Mouse (Mus musculus) heart, postnatal 0 days (tissue): ENCODE data around the gene Reep1. TPM values are rescaled to one million over a fixed set of nuclear protein-coding genes. Genes with fewer than 3 reads are reported as not detected.

Experiments
- ATAC-seq: fragments of 200-750 bp; cut with Nextera tagmentation; 2 replicates; pipeline ENCODE4 v1.8.0; 2017; ENCODE audit warnings: low read depth, moderate number of reproducible peaks, moderate library complexity; ENCODE audit not compliant: insufficient read depth
- DNase-seq: peaks from one replicate; pipeline ENCODE4 v3.0.0-alpha.2; 2016; ENCODE audit warnings: low spot score
- H3K27ac ChIP-seq: fragments of 300-500 bp; sonication (generic); 2 replicates; pipeline ENCODE4 v1.5.1; 2014; ENCODE audit warnings: low read depth, mild to moderate bottlenecking
- H3K27me3 ChIP-seq: fragments of 300-500 bp; sonication (generic); 2 replicates; pipeline ENCODE4 v1.6.1; 2014; ENCODE audit warnings: low read length, mixed read lengths; ENCODE audit not compliant: control insufficient read depth, insufficient read depth
- H3K36me3 ChIP-seq: fragments of 300-500 bp; sonication (generic); replicated peaks from 2 replicates; pipeline ENCODE4 v1.6.1; 2014; ENCODE audit warnings: low read length, mixed read lengths; ENCODE audit not compliant: control insufficient read depth, insufficient read depth
- H3K4me1 ChIP-seq: fragments of 300-500 bp; sonication (generic); 2 replicates; pipeline ENCODE4 v1.6.1; 2014; ENCODE audit warnings: antibody characterized with exemption; ENCODE audit not compliant: control insufficient read depth, insufficient read depth
- H3K4me2 ChIP-seq: fragments of 300-500 bp; sonication (generic); 2 replicates; pipeline ENCODE4 v1.6.1; 2014; ENCODE audit warnings: low read depth, mild to moderate bottlenecking, low read length, moderate library complexity
- H3K4me3 ChIP-seq: fragments of 300-500 bp; sonication (generic); 2 replicates; pipeline ENCODE4 v1.5.1; 2014; ENCODE audit warnings: low read depth, low read length
- H3K9ac ChIP-seq: fragments of 300-500 bp; sonication (generic); replicated peaks from 2 replicates; pipeline ENCODE4 v1.6.1; 2014; ENCODE audit warnings: low read depth, low read length, mixed read lengths
- H3K9me3 ChIP-seq: fragments of 300-500 bp; sonication (generic); replicated peaks from 2 replicates; pipeline ENCODE4 v1.6.1; 2016; ENCODE audit warnings: low read length; ENCODE audit not compliant: control insufficient read depth
- CTCF ChIP-seq: IDR thresholded peaks from 2 replicates; pipeline ENCODE4 v1.5.1; 2016; ENCODE audit warnings: antibody characterized with exemption, control low read depth, low read depth
- EP300 ChIP-seq: IDR thresholded peaks from 2 replicates; pipeline ENCODE4 v1.6.1; 2016; ENCODE audit warnings: antibody characterized with exemption, low read depth
- WGBS: fragments of 180-500 bp; shearing (Covaris S2); extraction: QIAGEN DNeasy Blood & Tissue Kit; methylation state at CpG from one replicate; pipeline ENCODE4 v1.1.7; 2014; 5-methylcytosine and 5-hydroxymethylcytosine counted together
- polyA plus RNA-seq: library from polyadenylated mRNA; unstranded; fragments of >200 nt; fragmentation: Nextera tagmentation; extraction: Ambion mirVana; gene quantifications from 2 replicates; pipeline ENCODE4 v1.2.1, GENCODE M21; 2015
- total RNA-seq: library from RNA; depleted of rRNA; stranded (reverse); fragments of >200 nt; gene quantifications from 2 replicates; pipeline ENCODE4 v1.2.3, GENCODE M21; 2014; ENCODE audit warnings: low replicate concordance

Gene Reep1
- total and polyA plus RNA-seq, 2 experiments from 2014 or later, result 11.4 to 32.1 TPM

DNA sequence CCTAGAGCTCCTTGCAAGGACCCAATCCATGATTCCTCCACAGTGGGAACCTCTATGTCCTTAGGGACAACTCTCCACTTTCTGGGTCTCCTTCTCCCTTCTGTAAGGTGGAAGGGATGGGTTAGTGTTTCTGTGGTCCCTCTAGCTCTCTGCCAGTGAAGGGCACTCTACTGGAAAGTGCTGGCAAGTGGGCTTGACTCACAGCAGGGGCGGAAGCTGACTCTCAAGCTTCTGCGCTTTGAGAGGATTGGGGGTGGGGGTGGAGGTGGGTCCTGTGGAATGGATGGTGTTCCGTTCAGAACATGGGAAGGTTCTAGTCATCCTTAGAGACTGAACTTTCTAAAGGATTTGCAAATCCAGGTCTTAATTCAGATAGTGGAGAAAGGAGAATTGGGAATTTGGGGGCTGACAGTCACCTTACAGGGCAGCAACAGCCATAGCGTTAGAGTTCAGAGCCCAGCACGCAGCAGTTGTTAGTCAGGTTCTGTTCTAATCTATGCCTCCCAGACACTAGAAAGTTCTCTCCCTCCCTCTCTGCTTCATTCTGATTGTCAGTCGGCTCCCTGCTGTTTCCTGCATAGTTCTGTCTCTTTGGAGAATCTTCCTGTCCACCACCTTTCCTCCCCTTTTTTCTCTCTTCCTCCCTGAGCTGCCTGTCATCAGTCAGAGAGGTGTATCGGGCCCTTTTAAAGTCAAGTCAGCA lies 93.8 kb downstream of the Reep1 start:
- no peak overlapping the region for H3K27ac ChIP-seq
- H3K9ac ChIP-seq, result no peak overlapping the region
- no peaks in the 10 kb centered on the region for H3K9me3 ChIP-seq
- no peaks in the 10 kb centered on the region for H3K27me3 ChIP-seq
- WGBS, result 53% methylated on average over 7 of the region's 7 CpGs
- TF ChIP-seq EP300, result no peak
- no peak for TF ChIP-seq CTCF
- ATAC-seq (no peak), DNase-seq (no peak)
- peaks cover 21% of the 10 kb centered on the region for H3K4me1 ChIP-seq
- no peaks in the 10 kb centered on the region for H3K36me3 ChIP-seq
- no peak overlapping the region for H3K4me2 ChIP-seq
- no peak overlapping the region for H3K4me3 ChIP-seq

DNA sequence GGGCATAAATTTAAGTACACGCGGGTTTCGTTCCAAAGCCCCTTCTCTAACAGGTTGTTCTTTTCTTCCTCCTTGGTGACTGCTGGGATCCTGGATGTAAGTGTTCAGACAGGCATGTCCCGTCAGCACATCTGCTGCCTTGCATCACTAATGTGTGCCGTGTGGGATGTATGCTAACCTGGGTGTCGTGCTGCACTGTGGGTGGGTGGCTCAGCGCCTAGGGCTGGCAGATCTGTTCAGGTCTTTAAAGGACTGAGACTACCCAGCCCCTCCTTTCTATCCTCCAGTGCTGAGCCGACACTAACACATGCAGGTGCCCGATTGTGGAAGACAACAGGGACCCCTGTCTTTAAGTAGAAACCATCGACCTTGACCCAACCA lies 94.3 kb downstream of the Reep1 start:
- no peak overlapping the region for H3K9ac ChIP-seq
- ATAC-seq (no peak), DNase-seq (no peak)
- 62% methylated on average over 10 of the region's 10 CpGs for WGBS
- no peak overlapping the region for H3K27ac ChIP-seq
- no peaks in the 10 kb centered on the region for H3K27me3 ChIP-seq
- H3K9me3 ChIP-seq, result no peaks in the 10 kb centered on the region
- no peaks in the 10 kb centered on the region for H3K36me3 ChIP-seq
- H3K4me2 ChIP-seq, result no peak overlapping the region
- H3K4me3 ChIP-seq, result no peak overlapping the region
- no peak for TF ChIP-seq EP300
- H3K4me1 ChIP-seq, result peaks cover 21% of the 10 kb centered on the region

DNA sequence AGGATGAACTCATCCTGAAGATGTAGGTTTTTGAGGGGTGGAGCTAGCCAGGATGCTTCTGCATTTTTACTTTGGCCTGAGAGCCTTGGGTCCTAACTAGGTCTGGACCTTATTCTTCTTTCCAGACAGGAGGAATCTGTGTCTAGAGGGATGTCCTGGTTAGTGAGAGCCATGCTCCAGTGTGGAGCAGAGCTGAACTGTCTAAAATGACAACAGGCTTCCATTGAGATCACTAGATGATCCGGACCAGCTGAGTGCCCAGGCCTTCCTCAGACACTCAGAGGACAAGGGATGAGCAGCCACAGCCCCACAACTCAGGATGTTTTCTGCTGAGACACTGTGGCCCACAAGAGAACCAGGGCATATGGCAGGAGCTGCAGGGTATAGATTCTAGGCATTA lies 96.2 kb downstream of the Reep1 start:
- H3K27ac ChIP-seq, result peak overlapping the region; percentile 66
- peaks cover 21% of the 10 kb centered on the region for H3K4me1 ChIP-seq
- no peak for TF ChIP-seq CTCF
- TF ChIP-seq EP300, result no peak
- DNase-seq, result no peak
- no peaks in the 10 kb centered on the region for H3K27me3 ChIP-seq
- no peaks in the 10 kb centered on the region for H3K9me3 ChIP-seq
- ATAC-seq, result no peak
- H3K4me3 ChIP-seq, result no peak overlapping the region
- 74% methylated on average over 1 of the region's 1 CpGs for WGBS
- 0 out of 2 replicates have a peak overlapping the region, but pooled peaks have one; percentile 12 for H3K9ac ChIP-seq
- H3K36me3 ChIP-seq, result no peaks in the 10 kb centered on the region; the same call in 1 of the 2 replicates
- H3K4me2 ChIP-seq, result no peak overlapping the region

DNA sequence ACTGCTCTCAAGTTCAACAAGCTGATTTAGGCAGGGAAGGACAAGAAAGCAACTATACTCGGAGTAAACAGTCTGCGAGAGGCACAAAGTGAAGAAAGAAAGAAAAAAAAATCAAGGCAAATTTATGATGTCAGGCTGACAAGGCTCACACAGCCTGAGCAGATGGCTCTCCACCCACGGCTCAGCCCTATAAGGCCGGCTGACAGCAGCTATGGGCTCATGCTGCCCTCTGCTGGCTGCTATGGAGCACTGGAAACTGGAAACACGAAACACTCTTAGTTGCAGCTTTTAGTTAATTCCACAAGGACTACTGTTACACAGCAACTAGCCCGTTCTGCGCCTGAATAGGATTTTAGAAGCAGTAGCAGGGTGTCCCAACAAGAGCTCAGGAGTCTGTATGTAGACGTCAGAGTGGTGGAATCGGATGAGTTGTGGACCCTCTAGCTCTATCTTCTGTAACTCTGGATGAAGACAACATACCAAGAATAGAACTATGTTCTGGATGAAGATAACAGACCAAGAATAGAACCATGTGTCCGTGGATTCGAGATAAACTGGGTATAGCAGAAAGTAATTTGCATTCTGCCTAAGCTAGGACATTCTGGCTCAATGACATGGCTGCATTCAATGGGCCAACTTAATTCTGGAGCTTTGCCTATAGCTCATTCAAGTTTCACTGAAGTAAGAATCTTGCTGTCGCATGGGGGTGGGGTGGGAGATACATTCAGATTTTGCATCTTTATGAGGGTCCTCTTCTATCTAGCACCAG lies 96.9 kb downstream of the Reep1 start:
- 7% methylated on average over 12 of the region's 12 CpGs for WGBS
- Histone ChIP-seq H3K27ac (peak overlapping the region; percentile 82), H3K4me1 (peaks cover 21% of the 10 kb centered on the region), H3K27me3 (no peaks in the 10 kb centered on the region), H3K9me3 (no peaks in the 10 kb centered on the region), H3K9ac (0 out of 2 replicates have a peak overlapping the region, but pooled peaks have one; percentile 12), H3K36me3 (peaks cover 2% of the 10 kb centered on the region; the same call in 1 of the 2 replicates), H3K4me2 (peak overlapping the region; percentile 44), H3K4me3 (peak overlapping the region; percentile 13; the same call in 1 of the 2 replicates)
- TF ChIP-seq EP300, result no peak
- peak; percentile 95 for TF ChIP-seq CTCF
- ATAC-seq (peak; percentile 91), DNase-seq (peak; percentile 88)

DNA sequence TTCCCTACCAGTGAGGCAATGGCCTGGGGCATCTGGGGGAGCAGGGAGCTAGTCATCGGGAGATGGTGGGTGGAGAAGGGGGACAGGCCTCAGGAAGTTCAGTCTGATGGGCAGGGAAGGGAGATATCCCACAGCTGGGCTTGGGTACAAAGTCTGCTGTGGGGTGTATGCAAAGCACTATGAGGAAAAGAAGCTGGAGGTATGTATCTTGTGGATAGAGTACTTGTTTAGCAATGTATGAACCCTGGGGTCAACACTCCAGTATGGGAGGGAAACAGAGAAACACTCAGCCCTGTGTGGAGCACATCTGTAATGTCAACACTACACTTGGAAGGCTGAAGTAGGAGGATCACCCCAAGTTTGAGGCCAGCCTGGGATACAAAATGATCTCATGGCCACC lies 99.4 kb downstream of the Reep1 start:
- Histone ChIP-seq H3K27me3 (no peaks in the 10 kb centered on the region), H3K4me3 (no peak overlapping the region), H3K4me1 (peaks cover 21% of the 10 kb centered on the region), H3K27ac (no peak overlapping the region), H3K9me3 (no peaks in the 10 kb centered on the region), H3K9ac (no peak overlapping the region), H3K36me3 (peaks cover 18% of the 10 kb centered on the region; the same call in 1 of the 2 replicates), H3K4me2 (no peak overlapping the region)
- no peak for DNase-seq
- TF ChIP-seq EP300, result no peak
- TF ChIP-seq CTCF, result no peak
- 62% methylated on average over 1 of the region's 1 CpGs for WGBS
- ATAC-seq, result no peak
